Mouse (Mus musculus): ENCODE results near the gene Alox12e.
"Not testable (repeated sequence)": the region's sequence is repeated elsewhere in the genome, so short reads cannot be mapped to it uniquely, and the experiment has no call there.

- not testable (repeated sequence) for TF ChIP-seq EP300 (IDR thresholded peaks at IDR 0.05; ENCODE audit: insufficient read depth, low read depth, low read length); CTCF (IDR thresholded peaks at IDR 0.05)
Observed at GRCm38 (mm10) chr11:70368626-70369025, 46.2 kb upstream of the Alox12e start.

All from heart, adult 2 months (tissue).